Mouse (Mus musculus): ENCODE data around the gene Arvcf.

- TF ChIP-seq CTCF (IDR thresholded peaks at IDR 0.05) (no peak), EP300 (IDR thresholded peaks at IDR 0.05; ENCODE audit: insufficient read depth, low read depth, low read length) (no peak)
These were observed 47.6 kb downstream of the Arvcf start for GRCm38 (mm10) chr16:18395620-18396036.
